Mouse (Mus musculus): ENCODE measurements around the gene Olfr844.

Gene Olfr844

GRCm38 (mm10) chr9:19316047-19316446 is at the start of gene Olfr844:
Gene Olfr844 (plus strand): TSS chr9:19316347.
- no peak for DNase-seq (ENCODE audit: low read depth, low spot score)

GRCm38 (mm10) chr9:19336157-19336556 is 20.0 kb downstream of the Olfr844 start, which contains the start of gene Olfr845:
Gene Olfr845 (plus strand): TSS chr9:19336457.
- DNase-seq (ENCODE audit: low read depth, low spot score): no peak

- no peak for DNase-seq (ENCODE audit: low read depth, low spot score)
These were observed 47.8 kb downstream of the Olfr844 start, which contains the start of gene Olfr846 for GRCm38 (mm10) chr9:19363905-19364304. Gene Olfr846 (minus strand): TSS chr9:19364005.
